Mouse (Mus musculus) E14TG2a.4 (cell line): ENCODE results near the gene Vwf.

Experiments used
- H3K27me3 ChIP-seq: 2 replicates; pipeline ENCODE4 v1.6.1; 2014; ENCODE audit warnings: low read length, control low read depth; ENCODE audit not compliant: insufficient read depth
- H3K36me3 ChIP-seq: 2 replicates; pipeline ENCODE4 v1.6.1; 2014; ENCODE audit warnings: low read length, control low read depth; ENCODE audit not compliant: insufficient read depth
- H3K4me1 ChIP-seq: replicated peaks from 2 replicates; pipeline ENCODE4 v1.6.1; 2014; ENCODE audit warnings: low read depth, low read length, control low read depth
- H3K4me3 ChIP-seq: replicated peaks from 2 replicates; pipeline ENCODE4 v1.5.1; 2014; ENCODE audit warnings: mild to moderate bottlenecking, low read length
- H3K9me3 ChIP-seq: 2 replicates; pipeline ENCODE4 v1.6.1; 2014; ENCODE audit warnings: low read length, control low read depth
- CTCF ChIP-seq: conservative IDR thresholded peaks from 2 replicates; pipeline ENCODE4 v1.5.1; 2014; ENCODE audit warnings: low read length
- NANOG ChIP-seq: IDR thresholded peaks from 2 replicates; pipeline ENCODE4 v1.6.1; 2014; ENCODE audit warnings: borderline replicate concordance, low read length, mixed read lengths
- POU5F1 ChIP-seq: IDR thresholded peaks from 2 replicates; pipeline ENCODE4 v1.6.1; 2014; ENCODE audit warnings: low read length, borderline replicate concordance

Vwf gene

GRCm38 (mm10) chr6:125680613-125681012 lies 134.0 kb downstream of the Vwf start:
- H3K4me1 ChIP-seq, result no peaks in the 10 kb centered on the region
- TF ChIP-seq POU5F1 (no peak), CTCF (no peak), NANOG (no peak)
- peaks cover 2% of the 10 kb centered on the region; the same call in 1 of the 2 replicates for H3K27me3 ChIP-seq
- no peak overlapping the region for H3K4me3 ChIP-seq
- H3K36me3 ChIP-seq, result no peaks in the 10 kb centered on the region
- no peaks in the 10 kb centered on the region for H3K9me3 ChIP-seq

DNA sequence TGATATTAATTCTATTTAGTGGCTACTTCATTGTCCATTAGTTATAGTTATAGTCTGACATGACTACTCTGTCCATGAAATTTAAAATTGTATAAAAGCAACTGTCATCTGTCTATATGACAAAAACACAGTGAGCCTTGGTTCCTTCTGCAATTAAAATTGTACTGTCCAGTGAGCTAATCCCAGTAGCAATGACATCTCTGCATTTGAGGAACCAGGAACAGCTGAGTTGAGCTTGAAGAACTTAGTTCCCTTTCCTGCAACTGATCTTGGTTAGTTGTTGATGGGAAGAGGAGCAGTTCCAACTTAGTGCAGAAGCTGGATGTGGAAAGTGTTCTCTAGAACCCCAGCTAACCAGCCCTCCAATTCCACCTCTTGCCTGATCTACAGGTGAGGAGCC lies 138.8 kb downstream of the Vwf start:
- peaks cover 12% of the 10 kb centered on the region for H3K27me3 ChIP-seq
- H3K4me3 ChIP-seq, result no peak overlapping the region
- H3K4me1 ChIP-seq, result peaks cover 7% of the 10 kb centered on the region; the same call in 1 of the 2 replicates
- no peak for TF ChIP-seq CTCF
- TF ChIP-seq POU5F1, result no peak
- TF ChIP-seq NANOG, result no peak
- H3K9me3 ChIP-seq, result no peaks in the 10 kb centered on the region
- H3K36me3 ChIP-seq, result no peaks in the 10 kb centered on the region

- Histone ChIP-seq H3K9me3 (no peaks in the 10 kb centered on the region), H3K36me3 (no peaks in the 10 kb centered on the region), H3K4me3 (no peak overlapping the region), H3K4me1 (peaks cover 7% of the 10 kb centered on the region; the same call in 1 of the 2 replicates), H3K27me3 (peaks cover 24% of the 10 kb centered on the region)
- TF ChIP-seq NANOG (no peak), POU5F1 (no peak), CTCF (no peak)
Observed at GRCm38 (mm10) chr6:125687986-125688385, 141.4 kb downstream of the Vwf start.

- no peak for TF ChIP-seq POU5F1
- TF ChIP-seq CTCF, result no peak
- no peak for TF ChIP-seq NANOG
- peaks cover 24% of the 10 kb centered on the region for H3K27me3 ChIP-seq
- H3K4me3 ChIP-seq, result peak within 1 kb of the TSS; percentile 62
- no peaks in the 10 kb centered on the region for H3K36me3 ChIP-seq
- no peaks in the 10 kb centered on the region for H3K9me3 ChIP-seq
- H3K4me1 ChIP-seq, result peaks cover 7% of the 10 kb centered on the region; the same call in 1 of the 2 replicates
Observed at GRCm38 (mm10) chr6:125690057-125690703, 143.6 kb downstream of the Vwf start, which contains the start of gene Ano2. Gene Ano2, plus strand, starts transcription at chr6:125690419.

DNA sequence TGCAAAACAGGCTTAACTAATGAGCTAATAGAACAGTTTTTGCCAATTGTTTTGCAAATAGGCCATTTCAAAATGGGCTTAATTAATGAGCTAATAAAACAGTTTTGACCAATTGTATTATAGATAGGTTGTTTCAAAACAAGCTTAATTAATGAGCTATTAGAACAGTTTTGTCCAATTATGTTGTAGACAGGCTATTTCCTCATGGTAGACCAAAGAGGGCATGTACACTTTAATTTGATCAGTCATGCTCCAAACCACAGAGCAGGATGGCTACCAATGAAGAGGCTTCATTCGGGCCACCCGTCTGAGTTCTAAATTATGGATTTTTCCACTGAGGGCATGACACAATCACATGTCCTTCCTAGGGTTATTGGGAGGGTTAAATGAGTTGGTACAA lies 154.6 kb downstream of the Vwf start:
- Histone ChIP-seq H3K36me3 (no peaks in the 10 kb centered on the region), H3K27me3 (no peaks in the 10 kb centered on the region), H3K4me3 (no peak overlapping the region), H3K4me1 (no peaks in the 10 kb centered on the region), H3K9me3 (peaks cover 12% of the 10 kb centered on the region)
- TF ChIP-seq NANOG (no peak), CTCF (no peak), POU5F1 (no peak)

- Histone ChIP-seq H3K4me1 (peaks cover 5% of the 10 kb centered on the region), H3K27me3 (peaks cover 18% of the 10 kb centered on the region; the same call in 1 of the 2 replicates), H3K4me3 (peak overlapping the region; percentile 45), H3K36me3 (no peaks in the 10 kb centered on the region), H3K9me3 (peaks cover 9% of the 10 kb centered on the region; the same call in 1 of the 2 replicates)
- TF ChIP-seq CTCF (no peak), POU5F1 (no peak)
Observed at GRCm38 (mm10) chr6:125711261-125711660, 164.7 kb downstream of the Vwf start.

GRCm38 (mm10) chr6:125726408-125726807 lies 179.8 kb downstream of the Vwf start:
- Histone ChIP-seq H3K4me3 (no peak overlapping the region), H3K9me3 (0 out of 2 replicates have a peak, but pooled peaks cover 5% of the 10 kb centered on the region), H3K4me1 (no peaks in the 10 kb centered on the region), H3K27me3 (peaks cover 10% of the 10 kb centered on the region; the same call in 1 of the 2 replicates), H3K36me3 (no peaks in the 10 kb centered on the region)
- peak; percentile 83 for TF ChIP-seq CTCF
- no peak for TF ChIP-seq NANOG

GRCm38 (mm10) chr6:125727484-125727911 lies 180.9 kb downstream of the Vwf start:
- Histone ChIP-seq H3K9me3 (0 out of 2 replicates have a peak, but pooled peaks cover 5% of the 10 kb centered on the region), H3K27me3 (peaks cover 10% of the 10 kb centered on the region; the same call in 1 of the 2 replicates), H3K36me3 (no peaks in the 10 kb centered on the region), H3K4me1 (no peaks in the 10 kb centered on the region), H3K4me3 (no peak overlapping the region)
- TF ChIP-seq POU5F1 (no peak), CTCF (no peak), NANOG (no peak)

DNA sequence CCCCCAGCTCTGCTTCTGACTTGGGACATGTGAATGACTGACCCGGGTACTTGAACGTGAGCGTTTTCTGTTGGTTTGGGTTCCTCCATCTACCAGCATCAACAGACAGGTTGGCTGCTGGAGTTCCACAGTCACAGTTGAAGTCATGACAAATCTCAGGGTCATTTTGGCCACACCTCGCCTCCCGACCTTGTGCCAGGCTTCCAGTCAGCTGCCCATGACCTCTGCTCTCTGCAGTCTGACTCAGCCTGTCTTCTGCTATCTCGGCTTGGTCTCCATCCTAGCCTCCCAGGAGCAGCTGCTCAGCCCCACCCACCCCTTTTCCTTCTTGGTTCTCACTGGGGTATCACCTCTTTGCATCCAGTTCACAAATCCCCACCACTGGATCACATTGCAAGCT lies 182.9 kb downstream of the Vwf start:
- no peak overlapping the region for H3K4me3 ChIP-seq
- H3K27me3 ChIP-seq, result peaks cover 3% of the 10 kb centered on the region; the same call in 1 of the 2 replicates
- TF ChIP-seq CTCF, result no peak
- TF ChIP-seq POU5F1, result no peak
- no peak for TF ChIP-seq NANOG
- 0 out of 2 replicates have a peak, but pooled peaks cover 5% of the 10 kb centered on the region for H3K9me3 ChIP-seq
- no peaks in the 10 kb centered on the region for H3K36me3 ChIP-seq
- no peaks in the 10 kb centered on the region for H3K4me1 ChIP-seq
